Mouse (Mus musculus) splenic B cell, adult 2 months (primary cell): Measurements from ENCODE around the gene Ube2q1.

Experiments used
- DNase-seq: peaks from one replicate; pipeline ENCODE4 v3.0.0-alpha.2; 2011; ENCODE audit warnings: low read depth, low spot score
- H3K27me3 ChIP-seq: 2 replicates; pipeline ENCODE4 v1.6.1; 2012; ENCODE audit warnings: mild to moderate bottlenecking, low read length, moderate library complexity, mixed read lengths; ENCODE audit not compliant: control insufficient read depth, poor library complexity, insufficient read depth, severe bottlenecking
- H3K36me3 ChIP-seq: 2 replicates; pipeline ENCODE4 v1.6.1; 2012; ENCODE audit warnings: mild to moderate bottlenecking, low read length, moderate library complexity, mixed read lengths; ENCODE audit not compliant: control insufficient read depth, poor library complexity, insufficient read depth, severe bottlenecking

Gene Ube2q1

DNA sequence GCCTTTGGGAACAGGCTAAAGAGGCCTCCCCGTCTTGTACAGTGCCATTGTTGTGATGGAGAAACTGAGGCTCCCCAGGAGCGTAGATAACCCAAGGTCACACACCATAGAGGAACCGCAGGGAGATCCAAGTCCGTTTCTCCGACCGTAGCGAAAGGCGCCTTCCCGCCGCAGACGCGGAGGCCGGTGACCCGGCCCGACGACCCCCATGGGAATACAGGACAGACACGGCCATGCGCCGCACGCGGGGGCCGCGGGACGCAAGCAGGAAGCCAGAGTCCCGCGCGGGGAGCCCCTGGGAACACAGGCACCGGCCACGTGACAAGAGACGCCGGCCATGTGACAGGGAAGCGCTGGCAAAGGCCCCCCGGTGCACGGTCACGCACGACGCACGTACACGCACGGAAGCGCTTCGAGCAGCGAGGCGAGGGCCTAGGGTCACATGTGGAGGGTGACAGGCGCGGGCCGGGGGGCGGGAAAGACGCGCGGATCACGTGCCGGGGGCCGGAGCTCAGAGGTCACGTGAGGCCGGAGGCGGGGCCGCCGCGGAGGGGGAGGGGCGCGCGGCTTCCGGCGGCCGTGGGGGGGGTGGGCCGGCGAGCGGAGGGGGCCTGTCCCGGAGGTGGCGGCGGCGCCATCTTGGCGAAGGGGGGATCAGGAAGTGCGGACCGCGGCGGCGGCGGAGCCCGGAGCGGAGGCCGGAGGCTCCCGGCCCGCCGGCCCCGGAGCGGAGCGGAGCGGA, at the start of gene Ube2q1:
Gene Ube2q1 (plus strand): TSS at position 649 of the 742 bp plus-strand sequence.
- H3K36me3 ChIP-seq: peaks cover 9% of the 10 kb centered on the region
- peak; percentile 98 for DNase-seq
- no peaks in the 10 kb centered on the region for H3K27me3 ChIP-seq

DNA sequence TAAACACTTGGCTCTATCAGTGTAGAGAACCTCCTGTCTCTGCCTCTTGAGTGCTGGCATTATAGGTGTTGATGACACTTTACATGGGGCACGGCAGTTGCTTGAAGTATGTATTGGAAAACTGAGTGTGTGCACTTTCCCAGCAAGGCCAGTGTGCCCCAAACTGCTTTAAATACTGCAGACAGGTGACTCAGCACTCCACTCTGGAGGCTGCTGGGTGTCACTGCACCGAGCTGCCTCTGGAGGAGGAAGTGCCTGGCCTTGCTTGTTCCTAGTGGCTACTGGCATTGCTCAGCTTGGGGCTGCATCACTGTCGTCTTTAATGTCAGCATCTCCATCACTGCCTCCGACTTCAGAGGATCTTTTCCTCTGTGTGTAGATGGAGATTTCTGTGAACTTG, 46.4 kb upstream of the Ube2q1 start:
- Histone ChIP-seq H3K36me3 (no peaks in the 10 kb centered on the region), H3K27me3 (no peaks in the 10 kb centered on the region)
- DNase-seq: peak; percentile 76

DNA sequence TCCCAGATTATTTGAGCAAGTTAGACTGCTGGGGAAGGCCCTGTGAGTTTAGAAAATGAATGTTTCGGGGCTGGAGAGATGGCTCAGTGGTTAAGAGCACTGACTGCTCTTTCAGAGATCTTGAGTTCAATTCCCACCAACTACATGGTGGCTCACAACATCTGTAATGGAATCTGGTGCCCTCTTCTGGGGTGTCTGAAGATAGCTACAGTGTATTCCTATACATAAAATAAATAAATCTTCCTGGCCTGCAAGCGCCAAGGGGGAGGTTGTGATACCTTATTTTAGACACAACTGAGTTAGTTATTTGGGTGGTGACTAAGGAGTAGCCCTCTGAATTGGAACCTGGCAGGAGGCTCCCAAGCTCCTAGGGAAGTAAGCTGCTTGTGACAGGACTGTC, 44.6 kb upstream of the Ube2q1 start:
- H3K27me3 ChIP-seq: no peaks in the 10 kb centered on the region
- DNase-seq: no peak
- H3K36me3 ChIP-seq: no peaks in the 10 kb centered on the region

DNA sequence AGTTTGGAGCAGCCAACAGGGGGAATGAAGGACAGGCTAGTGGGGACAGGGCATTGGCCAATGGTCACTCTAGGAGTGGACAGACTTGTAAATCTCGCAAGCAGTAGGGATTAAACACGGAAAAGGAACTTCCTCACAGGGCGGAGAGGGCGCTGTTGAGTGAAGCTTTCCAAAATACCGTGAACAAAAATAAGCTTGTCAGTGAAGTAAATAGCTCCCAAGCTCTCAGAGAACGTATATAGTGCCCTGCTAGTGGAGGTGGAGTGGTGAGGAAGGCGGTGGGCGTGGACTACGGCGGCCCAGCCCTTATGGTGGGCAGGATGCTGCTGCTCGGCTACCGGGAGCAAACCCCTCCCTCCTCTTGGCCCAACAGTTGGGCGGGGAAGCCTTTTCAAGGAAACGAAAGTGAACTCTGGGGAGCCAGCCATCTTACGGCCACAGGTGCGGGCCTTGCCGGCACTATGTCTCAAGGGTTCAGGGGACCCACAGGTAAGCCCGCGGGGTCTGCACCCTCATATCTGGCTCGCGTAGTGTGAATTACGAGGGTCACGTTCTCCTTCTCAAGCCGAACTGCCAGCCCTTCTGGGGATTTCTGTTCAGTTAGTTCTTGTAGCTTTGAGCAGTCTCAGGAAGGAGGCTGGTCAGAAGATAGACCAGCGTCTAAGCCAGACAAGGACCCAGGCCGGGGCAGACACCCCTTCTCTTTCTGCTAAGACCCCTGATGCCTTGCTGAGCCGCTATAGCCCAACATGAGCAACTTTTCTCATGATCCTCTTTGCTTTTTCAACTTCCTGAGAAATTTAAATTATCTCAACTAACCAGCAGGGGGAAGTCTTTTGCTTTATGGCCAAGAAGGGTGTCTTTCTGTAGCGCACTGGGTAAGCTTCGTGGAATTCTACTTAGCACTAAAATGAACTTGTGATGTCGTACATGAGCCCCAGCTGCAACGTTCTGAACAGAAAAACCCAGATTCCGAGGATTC, 42.8 kb upstream of the Ube2q1 start:
- H3K36me3 ChIP-seq: no peaks in the 10 kb centered on the region
- DNase-seq: peak; percentile 95
- H3K27me3 ChIP-seq: no peaks in the 10 kb centered on the region

DNA sequence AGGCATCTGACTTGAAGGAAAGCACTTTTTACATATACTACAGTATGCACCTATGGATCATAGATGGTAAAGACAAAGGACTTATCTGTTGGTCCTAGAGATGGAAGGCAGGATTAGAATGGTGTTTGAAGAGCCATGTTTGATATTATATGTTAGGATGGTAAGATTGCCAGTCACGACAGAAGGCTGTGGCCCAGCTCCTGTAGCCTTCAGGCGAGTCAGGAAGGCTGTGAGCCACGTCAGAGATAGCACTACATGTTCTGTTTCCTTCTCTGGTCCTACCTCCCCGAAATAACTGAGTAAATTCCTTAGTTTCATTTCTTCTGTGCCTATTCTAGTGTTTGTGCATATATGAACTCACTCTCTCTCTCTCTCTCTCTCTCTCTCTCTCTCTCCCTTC, 41.3 kb upstream of the Ube2q1 start:
- no peaks in the 10 kb centered on the region for H3K27me3 ChIP-seq
- DNase-seq: no peak
- H3K36me3 ChIP-seq: peaks cover 2% of the 10 kb centered on the region

DNA sequence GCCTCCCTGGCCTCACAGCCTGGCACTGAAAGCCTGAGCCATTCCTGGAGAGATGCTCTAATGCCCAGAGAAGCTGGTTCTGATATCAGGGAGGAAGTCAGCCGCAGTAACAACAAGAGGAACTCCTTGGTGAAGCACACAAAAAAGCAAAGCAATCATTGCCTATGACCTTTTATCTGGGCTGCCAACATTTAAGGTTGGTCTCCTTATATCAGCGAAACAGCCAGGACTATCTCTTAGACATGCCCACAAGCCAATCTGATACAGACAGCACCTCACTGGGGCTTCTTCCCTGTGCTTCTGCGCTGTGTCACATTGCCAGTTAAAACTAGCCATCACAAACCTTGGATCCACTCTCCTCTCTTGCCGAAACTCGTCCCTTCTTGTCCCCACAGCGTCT, 34.9 kb upstream of the Ube2q1 start:
- DNase-seq: no peak
- Histone ChIP-seq H3K36me3 (peaks cover 16% of the 10 kb centered on the region), H3K27me3 (no peaks in the 10 kb centered on the region)

DNA sequence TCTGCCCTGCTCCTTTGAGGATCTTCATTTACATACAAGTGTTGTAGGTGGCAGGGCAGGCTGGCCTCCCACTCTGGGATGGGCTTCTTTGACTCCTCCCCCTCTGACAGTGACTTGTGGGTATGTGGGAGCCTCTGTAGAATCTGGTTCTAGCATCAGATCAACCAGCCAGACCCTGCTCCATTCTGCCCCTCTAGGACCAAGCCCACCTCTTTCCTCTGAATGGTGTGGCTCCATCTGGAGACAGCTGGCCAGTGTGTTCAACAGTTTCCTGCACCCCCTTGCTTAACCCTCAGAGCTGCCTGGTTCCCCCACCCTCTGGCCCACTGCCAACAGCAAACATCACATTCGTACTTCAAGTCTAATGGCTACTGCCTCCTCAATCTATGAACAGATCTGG, 21.1 kb upstream of the Ube2q1 start:
- Histone ChIP-seq H3K27me3 (no peaks in the 10 kb centered on the region), H3K36me3 (peaks cover 11% of the 10 kb centered on the region)
- no peak for DNase-seq

DNA sequence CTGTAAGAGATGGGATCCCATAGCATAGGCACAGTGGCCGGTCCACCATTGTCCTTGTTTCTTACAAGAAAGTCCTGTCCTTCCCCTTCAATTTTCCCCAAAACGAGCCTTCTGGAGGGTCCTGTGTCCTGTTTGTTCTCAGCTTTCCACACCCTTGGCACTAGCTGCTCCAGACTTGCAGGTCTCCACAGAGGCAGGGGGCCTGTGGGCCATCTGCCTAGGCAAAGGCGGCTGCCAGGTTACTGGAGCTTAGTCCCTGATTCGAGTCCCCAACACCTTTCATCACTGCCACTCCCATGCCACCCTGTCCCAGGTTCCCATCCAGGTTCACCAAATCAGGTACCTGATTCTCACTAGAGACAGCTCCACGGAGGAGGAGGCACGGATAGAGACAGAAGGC, 18.1 kb upstream of the Ube2q1 start:
- H3K27me3 ChIP-seq: no peaks in the 10 kb centered on the region
- DNase-seq: no peak
- H3K36me3 ChIP-seq: peaks cover 5% of the 10 kb centered on the region

DNA sequence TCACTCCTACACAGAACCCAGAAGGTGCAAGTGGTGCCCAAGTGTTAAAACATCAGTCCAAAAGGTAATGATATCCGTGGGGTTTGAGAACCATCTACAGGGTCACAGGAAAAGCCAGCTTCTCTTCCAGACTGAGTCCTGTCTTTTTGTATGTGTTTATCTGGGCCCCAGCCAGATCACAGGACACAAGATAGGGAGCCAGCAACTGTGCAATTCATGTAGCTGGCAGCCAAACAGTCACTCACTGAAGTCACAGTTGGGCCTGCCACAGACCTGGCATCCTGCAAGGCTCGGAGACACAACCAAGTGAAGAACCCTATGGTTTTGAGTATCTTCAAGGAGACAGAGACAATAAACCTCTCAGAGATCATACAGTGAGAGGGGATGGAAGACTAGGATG, 15.6 kb upstream of the Ube2q1 start:
- Histone ChIP-seq H3K36me3 (no peaks in the 10 kb centered on the region), H3K27me3 (no peaks in the 10 kb centered on the region)
- DNase-seq: no peak

DNA sequence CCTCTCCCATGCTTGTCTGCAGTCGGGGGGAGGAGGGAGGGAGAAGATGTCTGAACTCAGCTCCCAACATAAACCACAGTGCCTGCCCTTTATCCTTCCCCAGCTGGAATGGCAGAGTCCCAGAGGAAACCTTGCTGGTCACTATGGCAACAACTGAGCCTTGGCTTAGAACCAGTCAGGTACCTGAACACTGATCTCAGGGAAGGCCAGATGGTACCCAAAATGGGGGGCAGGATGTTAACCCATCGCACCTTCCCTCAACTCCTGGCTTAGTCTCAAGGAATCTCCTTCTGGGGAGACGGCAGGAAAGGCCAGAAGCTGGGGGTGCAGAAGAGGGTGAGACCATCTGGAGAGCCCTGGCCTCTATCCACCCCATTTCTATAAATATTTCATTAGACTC, 13.6 kb upstream of the Ube2q1 start:
- no peak for DNase-seq
- Histone ChIP-seq H3K36me3 (no peaks in the 10 kb centered on the region), H3K27me3 (no peaks in the 10 kb centered on the region)

DNA sequence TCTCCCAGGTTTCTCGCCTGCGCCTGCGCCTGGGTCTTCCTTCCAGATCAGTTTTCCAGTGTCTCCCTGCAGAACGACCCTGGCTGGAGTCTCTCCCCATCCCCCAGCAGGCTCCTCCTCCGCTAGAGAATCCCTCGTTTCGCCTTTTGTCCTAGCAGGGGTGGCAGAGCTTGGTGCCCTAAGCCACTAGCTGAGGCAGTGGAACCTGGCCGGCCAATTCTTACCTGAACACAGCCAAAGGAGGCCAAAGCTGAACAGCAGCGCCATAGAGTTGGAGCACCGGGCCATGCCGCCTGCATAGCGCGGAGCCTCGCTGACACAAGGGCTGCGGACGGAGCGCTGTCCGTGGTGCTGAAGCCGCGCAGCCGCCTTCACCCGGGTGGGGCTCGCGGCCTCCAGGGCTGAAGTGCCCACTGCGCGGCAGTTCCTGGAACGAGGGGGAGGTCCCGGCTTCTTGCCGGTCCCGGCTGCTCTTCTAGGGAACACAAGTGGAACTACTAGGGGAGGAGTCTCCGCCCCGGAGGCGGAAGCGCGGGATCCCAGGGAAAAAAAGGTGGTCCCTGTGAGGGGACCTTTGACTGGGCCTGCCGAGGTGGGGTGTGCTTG, 9.2 kb upstream of the Ube2q1 start, which contains the start of gene Chrnb2:
Gene Chrnb2 (minus strand): TSS at position 514 of the 606 bp plus-strand sequence.
- Histone ChIP-seq H3K36me3 (no peaks in the 10 kb centered on the region; the same call in 1 of the 2 replicates), H3K27me3 (no peaks in the 10 kb centered on the region)
- DNase-seq: peak; percentile 84

DNA sequence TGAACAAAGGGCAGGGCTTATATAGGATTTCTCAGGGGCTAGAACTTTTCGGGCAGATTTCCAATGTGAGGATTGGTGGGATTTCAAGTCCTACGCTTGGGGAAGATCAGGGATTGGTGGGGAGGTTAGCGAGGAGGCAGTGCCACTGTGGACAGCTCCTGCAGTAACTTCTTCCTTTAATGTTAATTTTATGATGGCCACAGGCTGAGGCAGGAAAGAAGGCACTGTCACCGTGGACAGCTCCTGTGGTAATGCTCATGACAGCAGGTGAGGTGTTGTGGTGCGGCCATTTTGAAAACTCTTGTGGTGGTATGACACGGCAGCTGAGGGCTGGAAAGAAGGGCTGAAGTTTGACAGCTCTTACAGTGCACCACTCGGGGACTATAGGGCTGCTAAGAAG, 3.8 kb upstream of the Ube2q1 start:
- no peaks in the 10 kb centered on the region for H3K27me3 ChIP-seq
- DNase-seq: no peak
- H3K36me3 ChIP-seq: peaks cover 2% of the 10 kb centered on the region

DNA sequence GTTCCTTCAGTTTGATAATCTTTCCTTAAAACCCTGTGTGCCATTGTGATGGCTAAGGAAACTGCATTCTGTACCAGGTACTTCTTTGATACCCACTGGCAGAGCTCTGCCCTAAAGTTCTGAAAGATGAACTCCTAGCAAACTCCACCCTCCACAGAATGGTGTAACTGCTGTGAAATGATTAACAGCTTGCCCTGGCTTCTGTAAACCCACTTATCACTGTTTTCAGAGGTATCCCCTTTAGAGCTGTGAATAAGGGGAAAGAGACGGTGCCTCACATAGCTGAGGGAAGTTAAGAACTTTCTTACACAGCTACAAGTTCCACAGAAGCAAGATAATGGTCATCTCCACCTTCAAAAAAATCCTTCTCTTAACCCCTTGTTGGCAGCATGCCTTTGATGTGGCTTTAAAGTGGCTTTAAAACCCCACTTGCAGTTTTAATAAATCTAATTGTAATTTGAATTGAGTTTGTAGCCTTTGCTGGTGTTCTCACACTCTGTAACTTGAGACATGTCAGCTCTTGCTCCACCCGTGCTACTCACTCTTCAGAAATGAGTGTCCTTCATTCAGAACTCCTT, 2.9 kb upstream of the Ube2q1 start:
- no peaks in the 10 kb centered on the region for H3K27me3 ChIP-seq
- peaks cover 2% of the 10 kb centered on the region for H3K36me3 ChIP-seq
- DNase-seq: no peak

DNA sequence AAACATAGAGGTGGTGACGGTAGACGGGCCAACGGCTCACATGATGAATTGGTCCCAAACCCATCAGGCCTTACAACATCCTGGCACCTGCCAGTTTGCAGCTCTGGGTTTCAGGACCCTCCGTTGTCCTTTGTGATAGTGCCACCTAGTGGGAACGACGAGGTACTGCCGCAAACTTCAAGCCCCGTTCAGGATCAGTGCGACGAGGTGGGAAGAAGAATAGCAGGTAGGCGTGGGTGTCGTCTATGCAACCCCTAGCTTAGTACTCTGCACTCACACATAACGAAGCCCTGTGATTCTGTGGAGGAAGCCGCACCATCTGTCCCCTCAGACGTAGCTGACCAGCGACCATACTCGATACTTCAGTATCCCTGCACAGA, 838 bp upstream of the Ube2q1 start:
- DNase-seq: peak; percentile 95
- peaks cover 9% of the 10 kb centered on the region for H3K36me3 ChIP-seq
- no peaks in the 10 kb centered on the region for H3K27me3 ChIP-seq
